18 mouse cellular contexts compared by ENCODE assay signal in genomic region chr5:140345244-140345643, GRCm38 (mm10). TPM values are rescaled to one million over a fixed set of nuclear protein-coding genes. Genes with fewer than 3 reads are reported as not detected.
A peak's percentile ranks its signal among the peaks of the same experiment; 100 is the strongest.
DNase-seq lines count a peak whose midpoint lies in the region; ATAC-seq and TF ChIP-seq lines count a peak whose summit lies in the region.
"Had no signal": no experiment of that assay in that cellular context is flagged by ENCODE, and none has a peak within 500 bp of the region (broad histone marks: within the 10 kb centered on the region; RNA-seq: fewer than 3 reads in every experiment).

No protein-coding gene starts in this region.

- no peak for TF ChIP-seq POLR2A in CH12.LX (IDR thresholded peaks at IDR 0.05; ENCODE audit: low read depth, low read length)

- DNase-seq in thymus, postnatal 4 days: peak; percentile 39
- no peak for DNase-seq in thymus, postnatal 0 days (ENCODE audit: low spot score)
- DNase-seq in CH12.LX (ENCODE audit: extremely low read depth): peak; percentile 73
- DNase-seq in heart, adult 18-20 months: no peak
- DNase-seq: adrenal gland, postnatal 14 days; B cell, adult 2 months; cerebellum, adult 11-12 months; cerebellum, adult 2 months; cerebellum, adult 9-10 months; cerebellum, postnatal 10 days; cerebellum, postnatal 25 days had no signal

- ATAC-seq in forebrain, embryonic 15.5 days (replicated peaks): no peak
- ATAC-seq: activated CD4-positive, CD25-positive, alpha-beta regulatory T cell, adult 4 months; CD4-positive, CD25-positive, alpha-beta regulatory T cell, adult 4 months; forebrain, embryonic 13.5 days; forebrain, embryonic 16.5 days had no signal

- dilution Hi-C loops in CH12.LX (cut with MboI; ENCODE audit: extremely low pct_ligation_motif_present, extremely low pct_unique_long_range_greater_than_20kb, low sequenced_read_pairs): no loop called here

- H3K4me3 ChIP-seq in CH12.LX (replicated peaks in 1 of 3; ENCODE audit: low read depth in 2 of 3, low read length in 2 of 3, poor library complexity in 1 of 3): no peak overlapping the region
- H3K4me3 ChIP-seq in forebrain, embryonic 15.5 days: no peak overlapping the region
- H3K4me3 ChIP-seq: embryonic facial prominence, embryonic 10.5 days; embryonic facial prominence, embryonic 12.5 days; forebrain, embryonic 13.5 days had no signal

- 94% methylated on average over 4 of the region's 4 CpGs for WGBS in forebrain, embryonic 15.5 days

- H3K9ac ChIP-seq in CH12.LX (ENCODE audit: insufficient read depth, low read depth): no peak overlapping the region
- no peak overlapping the region for H3K9ac ChIP-seq in forebrain, embryonic 15.5 days (replicated peaks)
- H3K9ac ChIP-seq: embryonic facial prominence, embryonic 12.5 days; forebrain, embryonic 13.5 days had no signal

- in situ Hi-C loops in CH12.LX (cut with MboI; ENCODE audit: low pct_ligation_motif_present, low pct_unique_long_range_greater_than_20kb, low sequenced_read_pairs): no loop called here

- H3K27ac ChIP-seq in CH12.LX (ENCODE audit: insufficient read depth, low read depth): no peak overlapping the region
- no peak overlapping the region for H3K27ac ChIP-seq in forebrain, embryonic 15.5 days (replicated peaks)
- H3K27ac ChIP-seq: embryonic facial prominence, embryonic 10.5 days; embryonic facial prominence, embryonic 12.5 days; forebrain, embryonic 13.5 days had no signal

- TF ChIP-seq CTCF in CH12.LX (conservative IDR thresholded peaks at IDR 0.05 in 1 of 2, IDR thresholded peaks at IDR 0.05 in 1 of 2; ENCODE audit: low read depth in 2 of 2, low read length in 2 of 2): no peak

- H3K27me3 ChIP-seq in CH12.LX (replicated peaks): no peaks in the 10 kb centered on the region
- no peaks in the 10 kb centered on the region for H3K27me3 ChIP-seq in forebrain, embryonic 15.5 days
- H3K27me3 ChIP-seq: embryonic facial prominence, embryonic 12.5 days; forebrain, embryonic 13.5 days had no signal

- H3K4me1 ChIP-seq in CH12.LX (ENCODE audit: control insufficient read depth in 1 of 2, insufficient read depth in 2 of 2): peaks cover 7 to 63% of the 10 kb centered on the region in 2 experiments; a peak in 3 of 4 replicates
- no peaks in the 10 kb centered on the region for H3K4me1 ChIP-seq in forebrain, embryonic 15.5 days
- H3K4me1 ChIP-seq: embryonic facial prominence, embryonic 10.5 days; embryonic facial prominence, embryonic 12.5 days; forebrain, embryonic 13.5 days had no signal

- no peak for TF ChIP-seq RAD21 in CH12.LX (IDR thresholded peaks at IDR 0.05; ENCODE audit: low read depth, low read length)

- no peak for TF ChIP-seq EP300 in CH12.LX (IDR thresholded peaks at IDR 0.05; ENCODE audit: low read length)

- H3K9me3 ChIP-seq in CH12.LX (replicated peaks; ENCODE audit: low read length): no peaks in the 10 kb centered on the region
- H3K9me3 ChIP-seq in forebrain, embryonic 15.5 days: no peaks in the 10 kb centered on the region
- H3K9me3 ChIP-seq: embryonic facial prominence, embryonic 10.5 days; embryonic facial prominence, embryonic 12.5 days; forebrain, embryonic 13.5 days had no signal

- no peak overlapping the region for H3K4me2 ChIP-seq in CH12.LX (ENCODE audit: insufficient read depth, low read depth, poor library complexity, severe bottlenecking)
- no peak overlapping the region for H3K4me2 ChIP-seq in forebrain, embryonic 15.5 days (replicated peaks)
- H3K4me2 ChIP-seq: embryonic facial prominence, embryonic 12.5 days; forebrain, embryonic 13.5 days had no signal

- no peaks in the 10 kb centered on the region for H3K79me2 ChIP-seq in CH12.LX (replicated peaks; ENCODE audit: control insufficient read depth, extremely low read depth, insufficient read depth, poor library complexity, severe bottlenecking)

- H3K36me3 ChIP-seq in CH12.LX (replicated peaks in 1 of 2; ENCODE audit: control insufficient read depth in 1 of 2, insufficient read depth in 1 of 2, low read length in 1 of 2): peaks cover 39 to 88% of the 10 kb centered on the region in 2 experiments
- peaks cover 5% of the 10 kb centered on the region; the same call in 1 of the 2 replicates for H3K36me3 ChIP-seq in forebrain, embryonic 15.5 days

TF ChIP-seq in CH12.LX, 34 proteins besides CTCF, POLR2A, EP300 and RAD21:
- TF ChIP-seq JUND (conservative IDR thresholded peaks at IDR 0.05; ENCODE audit: low read depth, low read length) (no peak), MAFK (IDR thresholded peaks at IDR 0.05; ENCODE audit: insufficient replicate concordance, low read length) (0 out of 2 replicates have a peak, but pooled peaks have one; percentile 18), GABPA (IDR thresholded peaks at IDR 0.05; ENCODE audit: insufficient replicate concordance, low read depth, low read length) (no peak), MAX (IDR thresholded peaks at IDR 0.05; ENCODE audit: low read length) (no peak), PAX5 (IDR thresholded peaks at IDR 0.05; ENCODE audit: low read length) (no peak), ETS1 (conservative IDR thresholded peaks at IDR 0.05; ENCODE audit: low read depth, low read length) (peak; percentile 46), ZKSCAN1 (IDR thresholded peaks at IDR 0.05; ENCODE audit: borderline replicate concordance, low read depth, low read length) (no peak), MEF2A (IDR thresholded peaks at IDR 0.05; ENCODE audit: borderline replicate concordance, low read depth, low read length) (peak; percentile 49; the same call in 1 of the 2 replicates)
TF ChIP-seq in CH12.LX: peak in this region for 3.

RNA-seq across cellular contexts. Expression of gene Mrm2, which starts 13.5 kb away (rescaled TPM):
- 18.2 and 19.4 TPM in 2 replicates for polyA plus RNA-seq in thymus, postnatal 0 days (2015; fragmentation: Nextera tagmentation; extraction: Ambion mirVana)
- total RNA-seq in CH12.LX (2012; rRNA removed) (11.2 and 12.8 TPM in 2 replicates), CH12.LX (2014; rRNA removed) (14.6 and 17.3 TPM in 2 replicates)
- polyA plus RNA-seq in CH12.LX (2012; ENCODE audit: insufficient read length, low read depth): 13.6 and 16.3 TPM in 2 replicates
- polyA plus RNA-seq in forebrain, embryonic 15.5 days (2015; fragmentation: Nextera tagmentation; extraction: Ambion mirVana): 21.3 and 22.1 TPM in 2 replicates
- total RNA-seq in heart, adult 18-20 months (2021): 10 to 100 TPM; 13.7 to 14.4 TPM

RNA-seq across cellular contexts. Expression of gene Nudt1, which starts 23.8 kb away (rescaled TPM):
- polyA plus RNA-seq in thymus, postnatal 0 days (2015; fragmentation: Nextera tagmentation; extraction: Ambion mirVana): 73.8 and 74.0 TPM in 2 replicates
- total RNA-seq in CH12.LX (2012; rRNA removed): 69.4 and 90.1 TPM in 2 replicates
- total RNA-seq in CH12.LX (2014; rRNA removed): 73.7 and 74.6 TPM in 2 replicates
- 75.2 and 80.5 TPM in 2 replicates for polyA plus RNA-seq in CH12.LX (2012; ENCODE audit: insufficient read length, low read depth)
- 22.3 and 22.9 TPM in 2 replicates for polyA plus RNA-seq in forebrain, embryonic 15.5 days (2015; fragmentation: Nextera tagmentation; extraction: Ambion mirVana)
- total RNA-seq in heart, adult 18-20 months (2021): 10 to 100 TPM; 10.1 to 13.0 TPM

RNA-seq across cellular contexts. Expression of gene Mad1l1, which starts 23.9 kb away (rescaled TPM):
- 85.6 and 88.4 TPM in 2 replicates for polyA plus RNA-seq in thymus, postnatal 0 days (2015; fragmentation: Nextera tagmentation; extraction: Ambion mirVana)
- total RNA-seq in CH12.LX (2012; rRNA removed) (28.9 and 35.8 TPM in 2 replicates), CH12.LX (2014; rRNA removed) (24.8 and 28.0 TPM in 2 replicates)
- polyA plus RNA-seq in CH12.LX (2012; ENCODE audit: insufficient read length, low read depth): 45.6 and 53.5 TPM in 2 replicates
- 33.8 and 35.5 TPM in 2 replicates for polyA plus RNA-seq in forebrain, embryonic 15.5 days (2015; fragmentation: Nextera tagmentation; extraction: Ambion mirVana)
- total RNA-seq in heart, adult 18-20 months (2021): 1 to 10 TPM; 8.4 to 8.5 TPM

RNA-seq across cellular contexts. Expression of gene Snx8, which starts 43.8 kb away (rescaled TPM):
- polyA plus RNA-seq in thymus, postnatal 0 days (2015; fragmentation: Nextera tagmentation; extraction: Ambion mirVana): 6.3 and 6.5 TPM in 2 replicates
- 20.8 and 26.0 TPM in 2 replicates for total RNA-seq in CH12.LX (2012; rRNA removed)
- total RNA-seq in CH12.LX (2014; rRNA removed): 33.0 and 34.6 TPM in 2 replicates
- 42.2 and 42.4 TPM in 2 replicates for polyA plus RNA-seq in CH12.LX (2012; ENCODE audit: insufficient read length, low read depth)
- 17.9 and 18.8 TPM in 2 replicates for polyA plus RNA-seq in forebrain, embryonic 15.5 days (2015; fragmentation: Nextera tagmentation; extraction: Ambion mirVana)
- total RNA-seq in heart, adult 18-20 months (2021): 10 to 100 TPM; 15.3 to 17.3 TPM

Comparison
In these comparisons a context has a peak if more than half of its experiments do, and no peak if none do; other contexts are left out.
1. DNase-seq: peak in thymus, postnatal 4 days (single experiment) and CH12.LX (single experiment); none in thymus, postnatal 0 days (single experiment) and heart, adult 18-20 months (0 of 2).